Mouse (Mus musculus) layer of hippocampus, adult 11-12 months (tissue): Measurements from ENCODE around the gene Pde4dip.

Experiments used
- DNase-seq: peaks from one replicate; pipeline ENCODE4 v3.0.0; 2022; ENCODE audit warnings: low spot score

The Pde4dip gene

DNA sequence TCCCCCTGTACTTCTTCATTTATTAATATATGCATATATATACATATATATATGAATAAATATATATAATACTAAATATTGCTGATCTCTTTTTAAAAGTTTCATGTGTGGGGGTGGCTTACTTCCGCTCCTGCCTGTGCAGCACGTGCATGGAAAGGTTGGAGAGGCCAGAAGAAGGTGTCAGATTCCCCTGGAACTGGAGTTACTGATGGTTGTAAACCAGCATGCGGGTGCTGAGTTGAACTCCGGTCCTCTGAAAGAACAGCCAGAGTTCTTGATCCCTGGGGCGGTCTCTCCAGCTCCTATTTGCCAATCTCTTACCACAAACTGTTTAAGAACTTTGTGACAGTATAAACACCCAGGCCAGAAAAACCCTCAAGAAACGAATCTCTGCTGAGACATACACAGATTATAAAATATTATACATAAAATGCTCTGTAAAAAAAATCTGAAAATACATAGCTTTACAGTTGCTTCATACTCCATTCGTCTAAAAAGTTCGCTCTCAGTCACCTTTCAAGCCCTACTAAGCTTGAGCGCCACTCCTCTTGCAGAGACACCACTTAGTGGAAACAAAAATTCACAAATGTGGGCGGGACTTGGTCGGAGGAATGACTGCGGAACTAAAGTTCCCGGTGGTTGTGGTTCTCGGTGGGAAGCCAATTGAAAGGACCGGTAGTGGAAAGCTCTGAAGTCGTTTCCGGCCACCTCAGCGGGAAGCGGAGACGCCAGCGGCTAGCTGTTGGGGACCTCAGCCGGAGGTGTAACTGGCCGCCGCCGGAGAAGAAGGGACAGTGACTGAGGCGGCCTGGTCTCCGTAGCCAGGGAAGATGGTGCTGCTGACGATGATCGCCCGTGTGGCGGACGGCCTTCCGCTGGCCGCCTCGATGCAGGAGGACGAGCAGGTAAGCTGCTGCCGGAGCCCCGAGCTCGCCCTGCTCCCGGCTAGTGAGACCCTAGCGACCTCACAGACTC is 12.3 kb upstream of the Pde4dip start, which contains the start of gene Sec22b:
Sec22b (plus strand) TSS at position 675 of the 975 bp plus-strand sequence.
- peak; percentile 89 for DNase-seq

DNA sequence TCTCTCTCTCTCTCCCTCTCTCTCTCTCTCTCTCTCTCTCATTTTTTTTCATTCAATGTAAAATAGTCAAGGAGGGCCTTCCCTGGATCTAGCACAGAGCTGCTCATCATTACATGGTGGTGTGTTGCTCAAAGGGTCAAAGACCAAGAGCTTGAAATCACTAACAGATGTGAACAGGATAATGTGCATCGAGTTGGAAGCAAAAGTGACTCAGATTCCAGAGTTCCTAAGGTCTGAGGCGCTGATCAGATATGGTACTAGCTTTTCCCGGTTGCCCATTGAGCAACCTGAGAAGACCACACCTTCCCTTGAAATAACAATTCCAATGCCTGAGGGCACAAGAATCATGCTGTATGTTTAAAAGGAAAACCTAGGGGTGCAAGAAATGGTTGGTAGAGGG is 9.9 kb upstream of the Pde4dip start:
- no peak for DNase-seq

- DNase-seq: peak; percentile 30
Measured at GRCm38 (mm10) chr3:97894695-97895094, 6.2 kb upstream of the Pde4dip start.

- DNase-seq: no peak
Measured at GRCm38 (mm10) chr3:97890205-97890604, 1.7 kb upstream of the Pde4dip start.

GRCm38 (mm10) chr3:97887785-97888167 is 731 bp downstream of the Pde4dip start:
- DNase-seq: no peak

DNA sequence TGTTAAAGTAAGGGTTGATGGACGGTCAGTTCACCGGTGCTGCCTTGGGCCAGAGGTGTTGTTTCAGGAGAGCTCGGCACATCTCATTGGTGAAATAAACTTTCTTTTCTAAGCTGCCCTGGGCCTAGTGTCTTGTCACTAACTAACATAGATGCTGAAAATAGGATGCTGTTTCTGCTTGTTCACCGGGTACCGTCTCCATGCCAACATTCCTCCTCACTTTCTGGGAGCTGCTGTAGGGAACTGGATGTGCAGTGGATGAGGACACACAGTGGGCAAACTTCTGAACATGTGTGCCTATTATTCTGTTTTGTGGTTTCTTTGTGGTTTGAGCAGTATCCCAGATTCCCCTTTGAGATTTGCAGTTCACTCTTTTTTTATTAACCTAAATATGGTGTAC is 6.9 kb downstream of the Pde4dip start:
- peak; percentile 41 for DNase-seq

DNA sequence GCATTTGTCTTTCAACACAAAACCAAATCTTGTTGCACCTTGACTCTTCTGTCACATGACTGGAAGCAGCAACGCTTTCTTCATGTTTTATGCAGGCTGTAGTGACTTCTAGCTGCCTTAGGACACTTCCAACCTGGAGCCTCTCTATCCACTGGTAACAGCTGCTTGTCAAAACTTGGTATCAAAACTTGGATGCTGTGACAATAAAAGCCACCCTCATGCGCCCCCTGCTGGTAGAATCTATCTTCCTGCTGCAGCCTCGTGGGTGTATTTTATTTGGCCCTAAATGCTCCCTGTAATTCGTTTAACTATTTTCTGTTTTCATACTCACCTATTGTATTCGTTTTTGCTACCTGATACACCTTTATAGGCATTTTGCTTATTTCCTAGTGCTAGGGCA is 9.3 kb downstream of the Pde4dip start:
- peak; percentile 86 for DNase-seq

GRCm38 (mm10) chr3:97876259-97876658 is 12.2 kb downstream of the Pde4dip start:
- no peak for DNase-seq

DNA sequence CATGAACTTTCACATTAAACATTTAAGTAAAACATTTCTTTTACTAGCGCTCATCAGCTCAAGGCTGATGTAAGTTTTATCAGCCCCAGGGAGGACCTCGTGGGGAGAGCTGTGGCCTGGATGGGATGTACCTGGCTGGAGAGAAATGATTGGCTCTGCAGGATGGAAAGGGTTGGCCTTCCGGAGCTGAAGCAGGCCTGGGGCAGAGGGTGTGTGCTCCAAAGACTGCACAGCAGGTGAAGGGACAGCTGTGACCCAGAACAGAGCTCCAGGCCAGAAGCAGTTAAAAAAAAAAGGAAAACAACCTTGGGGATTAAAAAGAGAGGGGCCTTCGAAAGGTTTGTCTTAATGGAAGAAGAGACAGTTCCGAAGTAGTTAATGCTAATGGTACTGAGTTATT is 13.7 kb downstream of the Pde4dip start:
- DNase-seq: no peak

DNA sequence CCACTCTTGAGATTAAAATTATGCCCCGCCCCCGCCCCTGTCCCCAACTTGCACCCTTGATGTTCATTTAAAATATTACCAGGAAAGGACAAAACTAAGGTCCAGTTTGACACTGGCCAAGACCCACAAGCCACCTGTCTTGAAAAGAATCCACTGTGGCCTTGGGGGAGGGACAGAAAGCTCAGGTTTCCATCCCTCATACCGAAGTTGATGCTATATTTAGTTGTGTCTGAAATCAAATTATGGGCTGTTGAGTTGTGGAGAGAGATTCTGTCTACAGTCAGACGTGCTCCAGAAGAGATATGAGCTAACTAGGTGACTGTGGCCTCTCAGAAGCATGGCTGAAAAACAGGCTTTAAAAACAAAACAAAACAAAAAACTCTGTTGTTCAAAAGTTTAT is 18.8 kb downstream of the Pde4dip start:
- no peak for DNase-seq

GRCm38 (mm10) chr3:97868733-97869132 is 19.8 kb downstream of the Pde4dip start:
- DNase-seq: no peak

DNA sequence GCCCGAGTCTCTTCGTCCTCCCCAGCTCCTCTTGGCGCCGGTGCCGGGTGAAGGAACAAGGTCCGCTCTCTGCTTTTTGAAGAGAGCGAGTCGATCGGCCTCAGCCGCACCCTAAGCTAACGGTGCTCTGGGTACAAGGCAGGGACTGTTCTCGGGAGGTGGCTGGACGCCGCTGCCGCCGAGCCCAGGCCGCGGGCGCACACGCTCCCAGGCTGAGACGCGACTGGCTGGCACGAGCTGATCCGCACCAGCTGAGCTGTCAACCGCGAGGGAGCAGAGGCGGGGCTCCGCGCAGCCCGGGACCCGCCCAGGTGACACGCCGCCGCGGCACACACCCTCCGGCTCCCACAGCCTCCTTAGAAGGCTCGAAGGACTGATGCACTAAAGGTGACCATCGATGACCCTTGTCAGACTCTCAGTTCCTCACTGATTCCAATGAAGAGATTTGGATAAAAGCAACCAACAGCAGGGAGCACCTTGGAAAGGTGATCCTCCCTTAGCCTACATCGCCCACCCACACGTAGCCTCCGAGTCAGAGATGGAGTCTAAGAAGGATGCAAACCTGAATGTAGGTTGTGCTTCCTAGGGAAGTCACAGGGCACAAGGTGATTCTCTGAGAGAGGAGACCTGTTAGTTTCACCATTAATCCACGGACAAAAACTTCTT is 20.4 kb downstream of the Pde4dip start:
- DNase-seq: peak; percentile 72

DNA sequence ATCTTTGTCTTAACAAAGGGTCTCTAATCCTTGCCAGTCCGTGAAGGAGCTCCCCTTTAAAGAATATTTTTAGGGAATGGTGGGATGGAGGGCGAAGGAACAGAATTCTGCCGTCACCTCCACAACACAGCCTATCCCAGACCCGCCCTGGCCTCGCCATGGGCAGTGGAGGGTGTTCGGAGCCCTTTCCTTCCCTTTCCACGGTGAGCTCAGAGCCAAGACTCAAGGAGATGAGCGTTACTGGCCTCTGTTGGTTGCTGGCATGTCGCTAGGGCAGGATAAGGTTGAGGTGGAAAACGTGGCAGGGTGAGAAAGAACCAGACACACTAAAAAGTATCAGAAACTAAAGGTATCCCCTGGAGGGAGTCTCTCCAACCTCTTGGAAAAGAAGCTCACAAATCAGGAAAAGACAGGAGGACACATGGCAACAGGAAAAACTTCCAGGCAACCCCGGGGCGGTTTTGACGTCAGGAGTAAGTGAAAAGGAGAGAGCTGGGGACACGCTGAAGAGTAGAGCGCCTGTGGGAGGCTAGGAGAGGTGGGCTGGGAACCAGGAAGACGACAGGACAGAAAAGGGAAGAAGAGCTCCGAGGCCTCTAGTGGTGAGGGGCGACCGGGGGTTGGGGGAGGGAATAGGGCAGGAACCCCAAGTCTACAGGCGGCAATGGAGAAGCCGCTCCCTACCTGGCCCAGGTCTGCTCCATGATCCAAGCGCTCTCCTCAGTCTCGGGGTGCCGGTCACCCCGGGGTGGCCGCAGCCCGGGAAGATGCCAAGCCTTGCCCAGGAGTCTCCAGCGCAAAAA is 21.1 kb downstream of the Pde4dip start:
- no peak for DNase-seq

DNA sequence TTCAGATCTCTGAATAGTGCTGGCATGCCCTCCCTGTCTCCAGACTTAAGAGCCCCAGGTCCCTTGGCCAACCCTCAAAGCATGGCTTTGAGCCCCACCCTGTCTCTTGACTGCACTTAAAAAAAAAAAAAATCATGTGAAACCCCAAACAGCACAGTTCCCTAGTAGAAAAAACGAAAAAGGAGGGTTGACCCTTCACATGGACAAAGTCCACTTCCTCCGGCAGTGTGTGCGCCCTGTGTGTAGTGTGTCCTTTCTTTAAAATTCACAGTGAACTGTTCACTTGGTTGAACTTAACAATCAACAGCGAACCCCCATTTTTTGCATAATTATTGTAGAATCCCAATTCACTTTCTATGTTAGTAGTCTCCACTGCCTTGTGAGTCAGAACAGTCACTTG is 21.8 kb downstream of the Pde4dip start:
- no peak for DNase-seq

GRCm38 (mm10) chr3:97860820-97861451 is 27.6 kb downstream of the Pde4dip start:
- no peak for DNase-seq

DNA sequence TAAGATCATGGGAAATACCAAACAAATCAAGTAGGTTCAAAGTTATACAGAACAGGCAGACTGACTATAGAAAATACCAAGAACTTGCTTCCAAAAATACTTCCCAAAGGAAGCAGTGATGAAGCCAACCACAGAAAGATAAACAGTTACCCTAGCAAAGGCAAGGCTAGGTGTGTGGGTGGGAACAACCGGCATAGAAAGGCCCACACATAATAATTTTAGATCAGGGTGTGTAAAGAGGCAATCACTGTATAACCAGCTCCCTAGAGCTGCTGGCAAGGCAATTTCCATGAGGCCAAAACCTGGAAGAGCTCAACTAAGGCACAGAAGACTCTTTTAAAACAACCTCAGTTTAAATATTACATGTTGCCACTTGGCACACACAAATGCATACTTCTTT is 29.1 kb downstream of the Pde4dip start:
- DNase-seq: peak; percentile 56

- peak; percentile 65 for DNase-seq
Measured at GRCm38 (mm10) chr3:97854575-97855384, 33.7 kb downstream of the Pde4dip start.

- DNase-seq: no peak
Measured at GRCm38 (mm10) chr3:97851803-97852202, 36.7 kb downstream of the Pde4dip start.

- no peak for DNase-seq
Measured at GRCm38 (mm10) chr3:97847626-97848025, 40.9 kb downstream of the Pde4dip start.

DNA sequence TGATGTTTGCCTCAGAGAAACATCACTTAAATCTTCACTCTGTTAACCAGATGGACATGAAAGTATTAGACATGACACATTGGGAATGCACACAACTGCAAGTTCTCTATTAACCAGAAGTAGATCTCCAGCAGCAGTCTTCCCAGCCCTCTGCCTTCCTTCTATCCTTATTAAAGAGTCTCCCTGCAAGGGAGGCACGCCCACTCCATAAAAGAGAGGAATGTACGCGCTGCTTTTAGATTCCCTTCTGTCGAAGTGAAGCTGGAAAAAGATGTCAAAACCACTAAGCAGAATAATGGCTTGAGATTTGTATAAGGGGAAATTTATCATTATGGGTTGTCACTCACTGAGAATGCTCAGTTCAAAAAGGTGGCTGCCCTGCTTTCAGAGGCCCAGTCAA is 42.1 kb downstream of the Pde4dip start:
- DNase-seq: no peak

DNA sequence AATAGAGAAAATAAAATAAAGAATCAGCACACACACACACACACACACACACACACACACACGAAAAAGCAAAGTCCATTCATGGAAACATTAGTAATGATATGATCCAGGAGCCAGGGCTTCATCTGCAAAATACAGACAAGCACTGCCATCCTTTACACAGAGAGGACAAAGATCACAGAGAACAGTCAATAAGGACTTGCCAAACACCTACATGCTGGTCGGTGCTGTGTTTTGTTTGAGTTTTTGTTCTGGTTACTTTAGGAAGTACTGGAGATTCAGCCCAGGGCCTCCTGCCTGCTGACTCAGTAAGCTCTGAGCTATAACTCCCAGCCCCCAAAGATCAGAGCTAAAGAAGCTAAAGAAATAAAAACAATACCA is 43.7 kb downstream of the Pde4dip start:
- DNase-seq: no peak
